Mouse (Mus musculus) layer of hippocampus, postnatal 25 days (tissue): ENCODE results near the gene Gm49405. TPM values are rescaled to one million over a fixed set of nuclear protein-coding genes. Genes with fewer than 3 reads are reported as not detected.
A peak's percentile ranks its signal among the peaks of the same experiment; 100 is the strongest.
"Not testable (repeated sequence)": the region's sequence is repeated elsewhere in the genome, so short reads cannot be mapped to it uniquely, and the experiment has no call there.

ENCODE experiments used
- DNase-seq, 2 experiments: peaks; one replicate each; pipeline ENCODE4 v3.0.0; 2022; ENCODE audit warnings: mixed read lengths in 2 of 2, low spot score in 1 of 2; ENCODE audit errors: extremely low spot score in 1 of 2
- total RNA-seq, 2 experiments: library from RNA; stranded (reverse); gene quantifications; 2 replicates each; pipeline ENCODE4 v1.2.3; 2021

Gm49405 gene
- 1 to 10 TPM; 1.1 to 1.4 TPM for total RNA-seq

GRCm38 (mm10) chr19:4000119-4000900 is at the start of gene Gm49405, which contains the start of gene Nudt8:
Gene Gm49405, plus strand, starts transcription at chr19:4000626.
Gene Nudt8, plus strand, starts transcription at chr19:4000580.
- peak; percentile 83 to 96 for DNase-seq

GRCm38 (mm10) chr19:3951461-3951860 is 49.0 kb upstream of the Gm49405 start:
- DNase-seq: no peak

GRCm38 (mm10) chr19:3952099-3952498 is 48.3 kb upstream of the Gm49405 start:
- DNase-seq: no peak

- DNase-seq: no peak
Measured at GRCm38 (mm10) chr19:3955033-3955432, 45.4 kb upstream of the Gm49405 start.

GRCm38 (mm10) chr19:3955804-3956203 is 44.6 kb upstream of the Gm49405 start:
- no peak for DNase-seq

- not testable (repeated sequence) for DNase-seq
Measured at GRCm38 (mm10) chr19:3957296-3958036, 43.0 kb upstream of the Gm49405 start.

GRCm38 (mm10) chr19:3958470-3958869 is 42.0 kb upstream of the Gm49405 start, which contains the start of gene Aldh3b3:
Gene Aldh3b3, plus strand, starts transcription at chr19:3958645.
- DNase-seq: no peak

- no peak for DNase-seq
Measured at GRCm38 (mm10) chr19:3959030-3959429, 41.4 kb upstream of the Gm49405 start.

- no peak for DNase-seq
Measured at GRCm38 (mm10) chr19:3960211-3960610, 40.2 kb upstream of the Gm49405 start.

GRCm38 (mm10) chr19:3961805-3962204 is 38.6 kb upstream of the Gm49405 start:
- DNase-seq: not testable (repeated sequence)

GRCm38 (mm10) chr19:3962469-3962868 is 38.0 kb upstream of the Gm49405 start:
- DNase-seq: no peak

- DNase-seq: no peak
Measured at GRCm38 (mm10) chr19:3964030-3964429, 36.4 kb upstream of the Gm49405 start.

- DNase-seq: no peak
Measured at GRCm38 (mm10) chr19:3966330-3967075, 33.9 kb upstream of the Gm49405 start.

GRCm38 (mm10) chr19:3967258-3967657 is 33.2 kb upstream of the Gm49405 start:
- no peak for DNase-seq

- no peak for DNase-seq
Measured at GRCm38 (mm10) chr19:3972229-3972628, 28.2 kb upstream of the Gm49405 start, which contains the start of gene Aldh3b2. Gene Aldh3b2, plus strand, starts transcription at chr19:3972328.

GRCm38 (mm10) chr19:3974608-3975007 is 25.8 kb upstream of the Gm49405 start:
- DNase-seq: not testable (repeated sequence)

- no peak for DNase-seq
Measured at GRCm38 (mm10) chr19:3975866-3976265, 24.6 kb upstream of the Gm49405 start.

- peak; percentile 51 to 84 for DNase-seq
Measured at GRCm38 (mm10) chr19:3980309-3980708, 20.1 kb upstream of the Gm49405 start.

GRCm38 (mm10) chr19:3980917-3981316 is 19.5 kb upstream of the Gm49405 start:
- DNase-seq: no peak

- DNase-seq: no peak
Measured at GRCm38 (mm10) chr19:3983527-3984200, 16.8 kb upstream of the Gm49405 start.
